Mouse (Mus musculus): ENCODE measurements at regions not wholly inside any gene's neighbourhood (a gene's known extent, or its start where the extent isn't known, plus 50 kb on each side); places are given as distances from the start of the nearest gene placed in this dataset.

- no peak for TF ChIP-seq POLR2A (IDR thresholded peaks at IDR 0.05; ENCODE audit: low read depth, low read length)
- TF ChIP-seq CTCF (IDR thresholded peaks at IDR 0.05; ENCODE audit: extremely low read depth, insufficient read depth, insufficient read length, insufficient replicate concordance) = no peak
- 91% methylated on average over 5 of the region's 5 CpGs for WGBS
- no peak for DNase-seq (ENCODE audit: low read depth in 1 of 2, low spot score in 2 of 2)
- no peak overlapping the region for H3K4me3 ChIP-seq (ENCODE audit: extremely low read depth, insufficient read depth, insufficient read length)
- no peak overlapping the region for H3K27ac ChIP-seq (ENCODE audit: insufficient read depth, low read length)
- no peaks in the 10 kb centered on the region for H3K27me3 ChIP-seq (ENCODE audit: control insufficient read depth, insufficient read depth, low read length)
- H3K4me1 ChIP-seq (ENCODE audit: control insufficient read depth, insufficient read depth, insufficient read length) = no peaks in the 10 kb centered on the region
- H3K36me3 ChIP-seq (ENCODE audit: control insufficient read depth, insufficient read depth, low read length) = no peaks in the 10 kb centered on the region
These were observed 98.0 kb upstream of the Klf7 start for GRCm38 (mm10) chr1:64220040-64220439.

GRCm38 (mm10) chr1:64215646-64216045, 93.6 kb upstream of the Klf7 start:
- 86% methylated on average over 4 of the region's 4 CpGs for WGBS
- H3K4me3 ChIP-seq (ENCODE audit: extremely low read depth, insufficient read depth, insufficient read length) = no peak overlapping the region

GRCm38 (mm10) chr1:64209131-64209530, 87.0 kb upstream of the Klf7 start:
- 51% methylated on average over 1 of the region's 1 CpGs for WGBS

More at GRCm38 (mm10) chr1:64215646-64216045, 93.6 kb upstream of the Klf7 start:
- H3K36me3 ChIP-seq (ENCODE audit: control insufficient read depth, insufficient read depth, low read length) = no peaks in the 10 kb centered on the region
- H3K27ac ChIP-seq (ENCODE audit: insufficient read depth, low read length) = no peak overlapping the region
- H3K27me3 ChIP-seq (ENCODE audit: control insufficient read depth, insufficient read depth, low read length) = no peaks in the 10 kb centered on the region
- no peaks in the 10 kb centered on the region for H3K4me1 ChIP-seq (ENCODE audit: control insufficient read depth, insufficient read depth, insufficient read length)
- no peak for DNase-seq (ENCODE audit: low read depth in 1 of 2, low spot score in 2 of 2)
- no peak for TF ChIP-seq CTCF (IDR thresholded peaks at IDR 0.05; ENCODE audit: extremely low read depth, insufficient read depth, insufficient read length, insufficient replicate concordance)
- TF ChIP-seq POLR2A (IDR thresholded peaks at IDR 0.05; ENCODE audit: low read depth, low read length) = no peak

GRCm38 (mm10) chr1:64200387-64201023, 78.4 kb upstream of the Klf7 start:
- Histone ChIP-seq H3K36me3 (ENCODE audit: control insufficient read depth, insufficient read depth, low read length) (no peaks in the 10 kb centered on the region), H3K27ac (ENCODE audit: insufficient read depth, low read length) (no peak overlapping the region), H3K4me1 (ENCODE audit: control insufficient read depth, insufficient read depth, insufficient read length) (peaks cover 2% of the 10 kb centered on the region; the same call in 1 of the 2 replicates), H3K27me3 (ENCODE audit: control insufficient read depth, insufficient read depth, low read length) (no peaks in the 10 kb centered on the region), H3K4me3 (ENCODE audit: extremely low read depth, insufficient read depth, insufficient read length) (no peak overlapping the region)
- no peak for DNase-seq (ENCODE audit: low read depth in 1 of 2, low spot score in 2 of 2)
- no peak for TF ChIP-seq POLR2A (IDR thresholded peaks at IDR 0.05; ENCODE audit: low read depth, low read length)
- no peak for TF ChIP-seq CTCF (IDR thresholded peaks at IDR 0.05; ENCODE audit: extremely low read depth, insufficient read depth, insufficient read length, insufficient replicate concordance)
- 64% methylated on average over 5 of the region's 5 CpGs for WGBS

More at GRCm38 (mm10) chr1:64209131-64209530, 87.0 kb upstream of the Klf7 start:
- no peak for DNase-seq (ENCODE audit: low read depth in 1 of 2, low spot score in 2 of 2)
- Histone ChIP-seq H3K27ac (ENCODE audit: insufficient read depth, low read length) (no peak overlapping the region), H3K36me3 (ENCODE audit: control insufficient read depth, insufficient read depth, low read length) (no peaks in the 10 kb centered on the region), H3K27me3 (ENCODE audit: control insufficient read depth, insufficient read depth, low read length) (no peaks in the 10 kb centered on the region), H3K4me1 (ENCODE audit: control insufficient read depth, insufficient read depth, insufficient read length) (no peaks in the 10 kb centered on the region), H3K4me3 (ENCODE audit: extremely low read depth, insufficient read depth, insufficient read length) (no peak overlapping the region)
- TF ChIP-seq POLR2A (IDR thresholded peaks at IDR 0.05; ENCODE audit: low read depth, low read length) (no peak), CTCF (IDR thresholded peaks at IDR 0.05; ENCODE audit: extremely low read depth, insufficient read depth, insufficient read length, insufficient replicate concordance) (no peak)

GRCm38 (mm10) chr1:64198781-64199180, 76.7 kb upstream of the Klf7 start:
- no peak for TF ChIP-seq POLR2A (IDR thresholded peaks at IDR 0.05; ENCODE audit: low read depth, low read length)
- no peak for TF ChIP-seq CTCF (IDR thresholded peaks at IDR 0.05; ENCODE audit: extremely low read depth, insufficient read depth, insufficient read length, insufficient replicate concordance)
- no peak for DNase-seq (ENCODE audit: low read depth in 1 of 2, low spot score in 2 of 2)
- 0 out of 2 replicates have a peak overlapping the region, but pooled peaks have one; percentile 10 for H3K4me3 ChIP-seq (ENCODE audit: extremely low read depth, insufficient read depth, insufficient read length)
- no peaks in the 10 kb centered on the region for H3K36me3 ChIP-seq (ENCODE audit: control insufficient read depth, insufficient read depth, low read length)
- no peaks in the 10 kb centered on the region for H3K27me3 ChIP-seq (ENCODE audit: control insufficient read depth, insufficient read depth, low read length)
- WGBS = 26% methylated on average over 5 of the region's 5 CpGs
- H3K4me1 ChIP-seq (ENCODE audit: control insufficient read depth, insufficient read depth, insufficient read length) = peaks cover 2% of the 10 kb centered on the region; the same call in 1 of the 2 replicates
- no peak overlapping the region for H3K27ac ChIP-seq (ENCODE audit: insufficient read depth, low read length)

GRCm38 (mm10) chr1:64198322-64198721, 76.2 kb upstream of the Klf7 start:
- TF ChIP-seq CTCF (IDR thresholded peaks at IDR 0.05; ENCODE audit: extremely low read depth, insufficient read depth, insufficient read length, insufficient replicate concordance) (no peak), POLR2A (IDR thresholded peaks at IDR 0.05; ENCODE audit: low read depth, low read length) (no peak)
- 73% methylated on average over 2 of the region's 2 CpGs for WGBS
- Histone ChIP-seq H3K27ac (ENCODE audit: insufficient read depth, low read length) (no peak overlapping the region), H3K27me3 (ENCODE audit: control insufficient read depth, insufficient read depth, low read length) (no peaks in the 10 kb centered on the region), H3K36me3 (ENCODE audit: control insufficient read depth, insufficient read depth, low read length) (no peaks in the 10 kb centered on the region), H3K4me3 (ENCODE audit: extremely low read depth, insufficient read depth, insufficient read length) (no peak overlapping the region), H3K4me1 (ENCODE audit: control insufficient read depth, insufficient read depth, insufficient read length) (peaks cover 6% of the 10 kb centered on the region; the same call in 1 of the 2 replicates)
- no peak for DNase-seq (ENCODE audit: low read depth in 1 of 2, low spot score in 2 of 2)

- no peak overlapping the region for H3K27ac ChIP-seq (ENCODE audit: insufficient read depth, low read length)
- WGBS = 70% methylated on average over 4 of the region's 4 CpGs
- H3K4me1 ChIP-seq (ENCODE audit: control insufficient read depth, insufficient read depth, insufficient read length) = peaks cover 7% of the 10 kb centered on the region; the same call in 1 of the 2 replicates
- no peaks in the 10 kb centered on the region for H3K36me3 ChIP-seq (ENCODE audit: control insufficient read depth, insufficient read depth, low read length)
- TF ChIP-seq POLR2A (IDR thresholded peaks at IDR 0.05; ENCODE audit: low read depth, low read length) (no peak), CTCF (IDR thresholded peaks at IDR 0.05; ENCODE audit: extremely low read depth, insufficient read depth, insufficient read length, insufficient replicate concordance) (no peak)
- DNase-seq (ENCODE audit: low read depth in 1 of 2, low spot score in 2 of 2) = no peak
- no peak overlapping the region for H3K4me3 ChIP-seq (ENCODE audit: extremely low read depth, insufficient read depth, insufficient read length)
- H3K27me3 ChIP-seq (ENCODE audit: control insufficient read depth, insufficient read depth, low read length) = no peaks in the 10 kb centered on the region
These were observed 73.9 kb upstream of the Klf7 start for GRCm38 (mm10) chr1:64195970-64196491.

All from spleen, adult 2 months (tissue).